Mouse (Mus musculus) urinary bladder, postnatal 25 days (tissue): ENCODE results near the gene Slc1a3.

Experiments
- DNase-seq: peaks from one replicate; pipeline ENCODE4 v3.0.0; 2022; ENCODE audit warnings: low spot score

The Slc1a3 gene

DNA sequence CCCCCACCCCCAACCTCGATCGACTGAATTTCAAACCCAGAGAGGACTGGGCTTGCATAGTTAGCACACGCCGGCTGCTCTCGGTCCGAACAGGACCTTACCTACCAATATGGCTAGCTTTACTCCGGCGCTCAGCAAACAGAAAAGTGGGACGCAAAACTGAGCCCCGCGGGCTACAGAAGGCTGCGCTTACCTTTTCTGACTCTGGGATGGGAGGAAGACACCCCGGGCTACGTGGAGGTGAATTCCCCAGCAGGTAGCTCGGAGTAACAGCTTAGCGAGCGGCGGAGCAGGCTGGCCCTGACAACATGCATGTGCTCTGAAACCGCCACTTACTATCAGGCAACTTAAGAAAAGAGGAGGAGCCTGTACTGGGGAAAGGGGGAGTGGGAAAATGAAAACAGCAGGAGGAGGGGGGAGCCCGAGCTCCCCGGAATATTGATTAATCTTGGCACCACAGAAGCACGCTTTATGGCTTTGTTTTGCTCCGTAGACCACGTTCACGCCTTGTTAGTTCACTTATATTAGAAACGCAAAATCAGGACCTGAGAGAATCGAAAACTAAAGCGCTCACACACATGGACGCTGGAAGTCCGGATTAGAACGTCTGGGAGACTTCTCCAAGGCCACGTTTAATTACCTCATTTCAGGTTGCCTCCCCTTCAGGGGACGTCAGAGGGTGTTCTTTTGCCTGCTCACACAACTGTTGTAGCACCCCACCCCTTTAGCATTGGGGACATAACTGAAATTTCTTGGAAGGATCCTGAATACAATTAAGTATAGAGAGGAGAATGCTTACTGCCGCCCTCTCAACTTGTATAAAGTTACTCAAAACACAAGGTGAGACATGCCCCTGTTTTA lies at the start of gene Slc1a3:
Slc1a3 (minus strand) TSS at position 619 of the 861 bp plus-strand sequence.
- DNase-seq, result peak; percentile 40

DNA sequence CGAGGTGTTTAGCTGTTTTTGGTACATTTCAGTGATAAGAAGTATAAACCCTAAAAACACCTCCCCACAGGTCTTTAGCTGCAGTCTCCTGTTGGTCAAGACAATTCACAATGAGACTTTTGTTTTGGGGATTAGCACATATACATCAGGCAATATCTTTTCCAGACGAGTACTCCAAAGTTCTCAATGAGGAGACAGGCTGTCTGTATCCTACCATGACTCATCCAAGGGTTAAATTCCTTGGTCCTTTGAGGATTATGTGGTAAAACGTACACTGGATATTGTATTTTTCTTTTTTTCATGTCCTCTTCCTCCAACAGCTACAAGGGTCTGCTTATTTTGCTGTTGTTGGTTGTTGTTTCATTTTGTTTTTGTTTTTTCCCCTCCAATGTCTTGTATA lies 48.5 kb upstream of the Slc1a3 start:
- no peak for DNase-seq

DNA sequence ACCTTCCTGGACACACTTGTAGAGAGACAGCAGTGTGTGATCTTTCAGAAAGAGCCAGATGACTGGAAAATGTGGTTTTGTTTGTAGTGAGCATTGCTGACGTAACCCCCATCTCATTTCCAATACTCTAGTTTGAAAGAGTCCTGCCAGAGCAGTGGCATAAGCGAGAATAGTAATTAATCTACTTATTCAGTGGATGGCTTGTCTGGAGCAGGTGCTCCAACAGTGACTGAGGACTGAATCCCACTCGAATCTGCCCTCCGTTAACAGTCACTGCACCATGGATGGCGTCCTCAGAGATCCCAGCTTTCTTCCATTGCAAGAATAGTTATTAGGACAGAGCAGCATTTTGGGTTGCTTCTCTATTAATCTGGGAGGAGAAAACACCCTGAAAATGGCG lies 45.9 kb upstream of the Slc1a3 start:
- DNase-seq, result no peak

DNA sequence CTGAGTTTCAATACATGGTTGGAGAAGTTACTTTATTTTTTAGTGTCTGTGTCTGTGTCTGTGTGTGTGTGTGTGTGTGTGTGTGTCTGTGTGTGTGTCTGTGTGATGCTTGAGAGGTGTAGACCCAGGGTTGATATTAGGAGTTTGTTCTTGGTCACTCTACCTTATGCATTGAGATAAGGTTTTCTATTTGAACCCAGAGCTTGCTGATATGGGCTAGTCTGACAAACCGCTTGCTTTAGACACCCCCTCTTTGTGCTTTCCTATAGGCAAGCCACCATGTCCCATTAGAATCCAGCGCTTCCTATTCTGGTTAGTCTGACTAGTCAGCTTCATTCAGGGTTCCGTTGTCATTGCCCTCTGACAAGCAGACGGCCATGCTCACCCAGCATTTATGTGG lies 39.2 kb upstream of the Slc1a3 start:
- DNase-seq, result no peak

GRCm38 (mm10) chr15:8748771-8749170 lies 38.2 kb upstream of the Slc1a3 start:
- no peak for DNase-seq

DNA sequence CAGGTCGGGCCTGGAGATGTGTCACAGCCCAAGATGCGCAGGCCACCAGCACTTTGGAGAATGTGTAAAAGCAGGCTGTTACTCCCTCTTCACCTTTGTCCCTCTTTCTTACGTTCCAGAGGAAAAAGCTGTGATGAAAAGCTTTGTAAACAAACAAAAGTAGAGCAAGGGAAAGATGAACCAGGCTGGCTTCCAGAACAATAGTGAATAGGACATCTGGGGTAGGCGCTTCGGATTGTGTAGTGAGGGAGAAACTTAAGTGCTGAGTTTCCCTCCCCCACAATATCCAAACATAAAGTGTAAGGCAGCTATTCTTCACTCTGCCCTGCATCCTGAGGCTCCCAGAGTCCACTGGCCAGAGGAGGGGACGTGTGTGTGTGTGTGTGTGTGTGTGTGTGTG lies 31.0 kb upstream of the Slc1a3 start:
- no peak for DNase-seq

GRCm38 (mm10) chr15:8740724-8741123 lies 30.2 kb upstream of the Slc1a3 start:
- no peak for DNase-seq

GRCm38 (mm10) chr15:8738156-8738555 lies 27.6 kb upstream of the Slc1a3 start:
- no peak for DNase-seq

DNA sequence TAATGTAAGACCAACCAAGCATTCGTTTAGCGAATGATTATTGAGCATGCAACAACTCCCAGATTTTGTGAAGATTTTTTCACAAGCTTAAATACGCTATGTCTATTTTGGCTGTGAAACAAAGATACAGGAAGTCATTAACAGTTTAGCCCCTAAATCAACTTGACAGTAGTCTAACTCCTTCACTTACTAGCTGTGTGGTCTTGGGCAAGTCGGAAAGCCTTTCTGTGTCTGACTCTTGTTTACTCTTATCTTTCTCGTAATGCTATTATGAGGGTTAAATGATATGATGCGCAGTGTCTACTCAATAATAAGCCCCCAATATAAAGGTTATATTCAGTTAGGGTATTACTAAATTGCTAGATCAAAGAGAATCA lies 23.8 kb upstream of the Slc1a3 start:
- no peak for DNase-seq

DNA sequence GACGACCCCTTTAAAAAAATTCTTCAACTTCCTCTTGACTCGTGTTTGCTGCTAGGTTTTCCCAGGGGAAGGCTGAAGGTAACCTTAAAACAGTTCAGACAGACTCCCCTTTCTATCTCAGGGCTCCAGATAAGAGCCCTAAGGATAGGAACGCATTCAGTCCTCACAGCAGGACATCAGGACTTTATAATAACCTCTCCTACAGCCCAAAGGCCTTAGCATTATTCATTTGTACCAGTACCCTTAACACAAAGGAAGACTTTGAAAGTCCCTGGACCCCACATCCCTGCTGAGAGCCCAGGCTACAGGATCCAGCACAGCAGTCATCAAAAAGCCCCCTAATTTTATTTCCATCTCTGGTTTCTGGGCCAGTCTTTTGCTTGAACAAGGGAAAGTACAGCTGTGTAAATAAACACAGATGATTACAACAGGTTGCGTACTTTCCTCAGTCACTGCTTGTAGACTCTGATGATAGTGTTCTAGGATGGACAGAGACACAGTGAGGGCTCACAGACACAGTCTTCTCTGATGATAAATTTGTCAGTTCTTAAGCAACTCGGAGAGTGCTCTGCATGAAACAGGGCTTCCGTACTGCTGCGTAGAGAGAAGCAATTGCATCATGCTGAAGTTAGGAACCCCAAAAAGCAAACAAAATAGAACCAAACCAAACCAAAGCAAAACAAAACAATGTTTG lies 23.3 kb upstream of the Slc1a3 start:
- DNase-seq, result no peak

GRCm38 (mm10) chr15:8728861-8729260 lies 18.3 kb upstream of the Slc1a3 start:
- no peak for DNase-seq

GRCm38 (mm10) chr15:8722386-8723100 lies 12.0 kb upstream of the Slc1a3 start:
- no peak for DNase-seq

DNA sequence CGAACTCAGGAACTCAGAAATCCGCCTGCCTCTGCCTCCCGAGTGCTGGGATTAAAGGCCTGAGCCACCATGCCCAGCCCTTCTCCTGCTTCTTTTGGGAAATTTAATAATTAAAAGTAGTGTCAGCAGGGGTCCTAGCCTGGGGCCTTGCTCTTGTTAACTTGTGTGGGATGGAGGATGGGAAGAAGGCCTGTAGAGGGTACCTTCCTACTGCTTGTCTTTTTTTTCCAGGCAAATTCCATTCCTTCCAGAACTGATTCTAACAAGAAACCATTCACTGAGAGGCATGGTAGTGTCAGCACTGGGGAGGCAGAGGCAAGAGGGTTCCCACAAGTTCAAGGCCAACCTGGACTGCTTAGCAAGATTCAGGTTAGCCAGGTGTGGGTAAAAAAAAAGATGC lies 11.2 kb upstream of the Slc1a3 start:
- DNase-seq, result no peak

GRCm38 (mm10) chr15:8721005-8721404 lies 10.4 kb upstream of the Slc1a3 start:
- no peak for DNase-seq

GRCm38 (mm10) chr15:8718496-8718895 lies 7.9 kb upstream of the Slc1a3 start:
- no peak for DNase-seq

DNA sequence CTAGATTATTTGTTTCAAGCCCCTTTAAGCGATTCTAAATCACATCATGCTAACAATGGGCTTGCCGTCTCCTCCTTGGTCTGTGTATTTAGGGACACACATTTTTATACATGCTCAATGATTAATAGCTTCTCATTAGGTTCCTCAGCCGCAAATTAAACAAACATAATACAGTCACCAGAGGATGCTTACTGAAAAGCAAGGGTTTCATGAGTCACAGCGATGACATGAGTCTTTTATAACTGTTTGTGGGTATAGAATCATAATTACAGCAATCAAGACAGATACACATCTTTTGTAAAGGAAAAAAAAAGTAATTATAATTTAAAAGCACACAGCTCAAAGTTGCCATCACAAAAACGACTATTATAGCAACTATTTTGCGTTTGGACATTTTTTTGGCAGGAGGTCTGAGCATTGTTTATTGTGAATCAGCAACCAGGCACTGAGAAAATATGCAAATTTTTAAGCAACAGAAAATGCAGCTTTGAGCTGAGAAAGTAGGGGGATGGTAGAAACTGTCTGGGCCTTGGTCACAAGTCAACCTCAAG lies 6.5 kb upstream of the Slc1a3 start:
- no peak for DNase-seq

DNA sequence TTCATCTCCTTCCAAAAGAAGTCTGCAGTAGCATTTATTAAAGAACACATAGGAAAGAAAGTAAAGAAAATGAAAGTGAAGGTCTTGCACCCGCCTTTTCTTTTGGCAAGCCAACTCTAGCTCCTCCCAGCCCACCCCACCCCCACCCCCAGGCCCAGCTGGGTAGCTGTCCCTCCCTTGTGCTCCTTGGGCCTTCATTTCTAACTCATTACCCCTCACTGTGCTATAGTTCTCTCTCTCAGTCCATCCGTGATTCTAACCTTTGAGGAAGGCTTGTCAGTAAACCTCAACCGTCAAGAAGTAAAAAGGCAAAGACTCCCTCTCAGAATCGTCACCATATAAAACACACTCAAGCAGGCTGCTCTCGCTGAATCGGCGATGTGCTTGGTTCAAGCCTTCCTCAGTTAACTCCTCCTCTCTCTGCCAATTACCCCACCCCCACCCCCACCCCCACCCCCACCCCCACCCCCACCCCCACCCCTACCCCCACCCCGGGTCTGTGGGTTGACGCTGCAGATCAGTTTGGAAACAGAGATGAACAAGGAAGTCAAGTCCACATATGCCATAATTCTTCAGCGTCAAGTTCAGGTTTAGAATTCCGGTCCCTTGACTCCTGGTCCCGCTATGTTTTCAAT lies 5.9 kb upstream of the Slc1a3 start:
- no peak for DNase-seq

DNA sequence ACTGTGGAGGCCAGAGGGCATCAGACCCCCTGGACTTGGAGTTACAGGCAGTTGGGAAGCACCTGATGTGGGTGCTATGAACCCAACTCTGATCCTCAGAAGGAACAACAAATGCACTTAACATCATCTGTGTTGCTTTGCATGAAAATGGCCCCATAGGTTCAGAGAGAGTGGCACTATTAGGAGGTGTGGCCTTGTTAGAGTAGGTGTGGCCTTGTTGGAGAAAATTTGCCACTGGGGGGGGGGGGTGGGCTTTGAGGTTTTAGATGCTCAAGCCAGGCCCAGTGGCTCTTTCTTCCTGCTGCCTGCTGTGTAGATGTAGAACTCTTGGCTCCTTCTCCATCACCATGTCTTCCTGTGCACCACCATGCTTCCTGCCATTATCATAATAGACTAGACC lies 5.1 kb upstream of the Slc1a3 start:
- no peak for DNase-seq

GRCm38 (mm10) chr15:8712433-8712984 lies 1.9 kb upstream of the Slc1a3 start:
- DNase-seq, result no peak

DNA sequence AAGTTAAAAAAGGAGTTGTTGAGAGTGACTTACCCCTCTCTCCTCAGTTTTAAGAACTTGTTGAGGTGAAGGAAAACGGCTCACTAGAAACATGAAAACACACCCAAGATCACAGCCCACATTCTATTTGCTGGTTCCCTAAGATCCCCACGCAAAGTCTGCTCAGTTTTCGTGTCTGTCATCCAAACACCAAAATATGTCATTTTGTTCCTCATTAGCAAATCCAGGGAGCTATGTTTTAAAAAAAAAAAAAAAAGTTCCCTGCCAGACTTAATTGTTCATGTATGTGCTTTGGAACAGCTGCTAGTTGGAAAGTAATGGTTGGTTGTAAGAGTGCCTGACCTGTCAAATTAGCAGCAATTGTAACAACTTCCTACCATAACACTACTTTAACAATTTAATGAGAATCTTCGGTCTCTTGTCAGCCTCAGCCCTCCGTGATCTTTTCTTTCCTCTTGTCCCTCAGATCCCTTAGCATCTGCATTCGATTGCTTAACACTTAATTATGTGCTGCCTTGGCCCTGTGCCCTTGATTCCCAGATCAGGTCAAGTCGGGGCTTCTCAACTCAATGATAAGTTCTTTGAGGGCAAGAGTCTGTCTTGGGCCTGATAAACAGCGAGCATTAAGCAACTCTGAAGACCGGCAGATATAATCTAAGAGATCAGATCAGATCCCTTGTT lies 1.2 kb upstream of the Slc1a3 start:
- no peak for DNase-seq

- DNase-seq, result no peak
Measured at GRCm38 (mm10) chr15:8709578-8709977, 986 bp downstream of the Slc1a3 start.
